Mouse (Mus musculus): ENCODE measurements at regions not wholly inside any gene's neighbourhood (a gene's known extent, or its start where the extent isn't known, plus 50 kb on each side); places are given as distances from the start of the nearest gene placed in this dataset.
"Not testable (repeated sequence)": the region's sequence is repeated elsewhere in the genome, so short reads cannot be mapped to it uniquely, and the experiment has no call there.

DNA sequence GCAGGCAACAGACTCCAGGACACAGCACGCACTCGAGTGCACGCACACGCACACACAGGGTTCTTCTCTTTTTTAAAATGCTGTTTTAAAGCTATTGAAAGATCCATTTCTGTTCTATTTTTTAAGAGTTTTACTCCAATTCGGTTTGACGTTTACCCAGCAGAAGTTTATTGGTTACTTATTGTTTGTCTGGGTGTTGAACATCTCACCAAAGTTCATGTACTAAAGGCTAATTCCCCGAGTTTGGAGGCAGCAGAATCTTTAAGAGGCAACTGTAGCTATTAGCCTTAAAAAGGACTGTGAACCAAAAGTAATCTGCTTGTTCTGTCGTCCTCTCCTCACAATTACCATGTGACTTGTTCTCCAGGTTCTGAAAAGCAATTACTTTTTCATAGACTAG is 263.0 kb upstream of the Nfia start:
- intact Hi-C loops (cut with DNase I) = no loop called here
- DNase-seq (ENCODE audit: low spot score in 2 of 2) = no peak

DNA sequence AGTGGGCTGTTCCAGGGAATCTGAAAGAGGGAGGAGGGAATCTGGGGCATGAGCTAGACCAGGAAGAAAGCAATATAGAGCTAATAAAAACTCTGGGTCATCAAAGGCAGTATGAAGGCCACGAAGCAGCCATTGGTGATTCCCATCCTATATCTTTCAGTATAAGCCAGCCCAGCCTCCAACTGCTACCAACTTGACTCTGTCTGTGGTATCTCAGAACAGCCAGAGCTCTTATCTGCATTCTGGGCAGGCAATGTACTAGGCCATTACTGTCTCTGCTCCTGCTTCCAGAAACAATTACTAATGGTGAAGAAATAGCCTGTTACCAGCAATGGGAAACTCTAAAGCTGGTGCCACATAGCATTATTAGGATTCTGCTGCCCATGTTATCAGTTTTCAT is 266.8 kb upstream of the Nfia start:
- intact Hi-C loops (cut with DNase I) = no loop called here
- DNase-seq (ENCODE audit: low spot score in 2 of 2) = no peak

DNA sequence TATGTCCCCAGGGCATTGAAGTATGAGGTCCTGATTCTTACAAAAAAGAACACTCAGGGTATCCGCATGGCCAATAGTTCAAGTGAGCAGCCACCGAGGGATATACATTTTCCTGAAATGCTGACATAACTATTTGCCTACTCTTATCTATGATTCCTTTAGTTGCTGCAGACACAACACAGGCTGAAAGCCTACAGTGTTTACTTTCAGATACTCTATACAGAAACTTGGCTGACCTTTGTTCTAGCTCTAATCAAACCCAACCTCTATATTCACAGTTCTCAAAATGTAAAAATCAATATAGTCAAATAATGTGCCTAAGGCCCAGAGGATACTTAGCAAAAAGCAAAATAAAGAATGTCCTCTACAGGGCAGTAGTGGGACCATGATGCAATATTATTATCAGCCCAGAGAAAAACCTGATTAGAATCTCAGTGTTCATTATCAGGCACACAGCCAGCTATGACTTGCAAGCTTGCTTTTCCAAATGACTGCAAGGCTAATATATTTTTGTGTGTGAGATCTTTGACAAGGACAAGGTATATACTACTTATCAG is 281.2 kb upstream of the Nfia start:
- intact Hi-C loops (cut with DNase I) = no loop called here

DNA sequence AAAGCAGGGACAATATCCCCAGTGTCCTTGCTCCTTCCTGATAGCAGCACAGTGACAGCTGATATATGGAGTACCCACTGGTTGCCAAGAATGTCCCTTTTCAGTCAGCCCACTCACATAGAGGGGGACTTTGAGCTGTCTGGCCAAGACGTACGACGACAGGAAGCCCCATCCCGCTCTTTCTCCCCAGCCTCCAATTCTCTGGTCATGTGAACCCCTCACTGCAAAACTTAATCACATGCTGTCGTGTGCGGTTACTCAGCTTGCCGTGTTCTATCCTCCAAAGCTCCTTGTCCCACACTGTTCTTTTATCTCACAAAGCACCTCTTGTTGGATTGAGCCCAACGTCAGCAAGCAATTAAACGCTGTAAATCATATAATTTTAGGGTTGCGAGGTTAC is 286.2 kb upstream of the Nfia start:
- intact Hi-C loops (cut with DNase I) = no loop called here
- DNase-seq (ENCODE audit: low spot score in 2 of 2) = no peak

More for the DNA sequence above, 281.2 kb upstream of the Nfia start:
- DNase-seq (ENCODE audit: low spot score in 2 of 2) = no peak

DNA sequence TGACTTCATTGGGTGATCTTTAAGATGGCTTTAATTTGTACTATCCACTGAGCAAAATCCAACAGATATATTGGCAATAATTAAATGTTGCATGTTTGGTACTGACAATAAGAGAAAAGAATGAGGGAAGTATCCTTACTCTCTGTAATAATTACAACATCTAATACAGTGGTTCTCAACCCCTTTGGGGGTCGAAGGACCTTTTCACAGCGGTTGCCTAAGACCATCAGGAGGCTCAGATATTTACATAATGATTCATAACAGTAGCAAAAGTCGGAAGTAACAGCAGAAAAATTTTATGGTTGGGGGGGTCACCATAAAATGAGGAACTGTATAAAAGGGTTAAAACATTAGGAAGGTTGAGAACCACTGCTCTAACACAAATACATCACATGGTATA is 287.3 kb upstream of the Nfia start:
- no peak for DNase-seq (ENCODE audit: low spot score in 2 of 2)
- intact Hi-C loops (cut with DNase I) = no loop called here

DNA sequence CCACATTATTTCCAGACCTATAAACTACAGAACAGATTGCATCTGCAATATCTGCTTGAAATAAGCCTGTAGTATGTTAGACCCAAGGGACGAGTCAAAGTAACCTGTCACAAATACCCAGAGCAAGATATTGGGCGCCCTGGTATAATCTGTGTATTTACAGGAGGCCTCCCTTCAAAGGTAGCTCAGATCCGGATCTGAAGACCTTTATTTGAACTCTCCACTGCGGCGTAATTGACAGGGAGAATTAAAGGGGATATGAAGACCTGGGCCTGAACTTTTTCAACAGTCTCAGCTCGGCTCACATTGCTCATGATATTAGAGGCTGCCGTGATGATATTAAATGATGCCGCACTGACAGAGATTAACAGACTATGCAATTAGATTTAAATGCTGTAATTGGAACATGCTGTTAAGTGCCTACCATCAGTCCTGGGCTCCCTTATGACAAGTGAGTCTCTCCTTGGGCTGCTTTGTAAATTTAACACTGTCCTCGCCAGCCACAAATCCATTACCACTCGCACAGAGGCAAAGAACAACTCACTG is 289.8 kb upstream of the Nfia start:
- no peak for DNase-seq (ENCODE audit: low spot score in 2 of 2)
- intact Hi-C loops (cut with DNase I) = no loop called here

DNA sequence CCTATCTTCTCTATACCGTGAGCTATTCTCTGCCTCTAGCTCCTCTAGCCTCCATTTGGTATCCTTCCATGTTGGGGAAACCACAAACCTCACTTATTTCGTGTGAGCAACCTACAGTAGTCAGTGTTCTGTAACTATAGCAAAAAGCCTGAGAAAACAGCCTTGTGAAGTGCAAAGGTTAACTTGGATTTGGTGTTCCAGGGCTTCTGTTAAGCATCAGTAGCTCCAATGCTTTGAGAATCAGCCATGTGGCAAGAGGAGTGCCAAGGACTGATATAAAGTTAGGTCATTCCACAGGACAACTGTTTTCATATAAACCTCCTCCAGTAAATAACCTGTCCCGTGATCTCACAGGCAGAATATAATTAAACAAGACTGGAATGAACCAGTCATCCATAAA is 290.7 kb upstream of the Nfia start:
- intact Hi-C loops (cut with DNase I) = no loop called here
- DNase-seq (ENCODE audit: low spot score in 2 of 2) = no peak

DNA sequence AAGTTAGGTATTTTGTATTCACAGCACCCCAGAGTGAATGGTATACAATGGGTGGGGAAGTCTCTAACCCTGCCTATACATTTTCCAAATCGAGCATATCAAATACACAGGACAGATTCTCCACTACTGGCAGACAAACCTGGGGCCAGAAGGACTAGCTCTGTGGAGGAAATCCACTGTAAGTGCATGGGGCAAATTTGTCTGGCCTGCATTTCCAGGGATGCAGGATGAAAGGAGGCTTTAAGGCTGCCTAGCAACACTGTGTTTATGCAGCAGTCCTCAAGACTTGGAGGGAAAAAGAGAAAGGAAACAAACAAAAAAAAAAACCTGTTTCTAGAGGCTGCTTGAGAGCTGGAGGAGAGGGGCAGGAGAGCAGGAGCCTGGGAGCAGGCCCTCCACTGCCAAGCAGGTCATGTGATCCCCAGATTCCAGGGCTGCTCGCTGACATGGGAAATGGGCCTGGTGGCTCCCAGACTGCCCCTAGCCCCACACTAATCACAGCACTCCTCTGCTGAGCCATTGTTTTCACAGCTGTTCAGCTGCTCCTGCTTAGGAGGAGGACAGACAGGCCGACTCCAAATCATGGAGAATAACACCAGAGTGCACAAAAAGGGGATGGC is 293.7 kb upstream of the Gm10192 start:
- intact Hi-C loops (cut with DNase I) = no loop called here
- DNase-seq (ENCODE audit: low spot score in 2 of 2) = no peak

DNA sequence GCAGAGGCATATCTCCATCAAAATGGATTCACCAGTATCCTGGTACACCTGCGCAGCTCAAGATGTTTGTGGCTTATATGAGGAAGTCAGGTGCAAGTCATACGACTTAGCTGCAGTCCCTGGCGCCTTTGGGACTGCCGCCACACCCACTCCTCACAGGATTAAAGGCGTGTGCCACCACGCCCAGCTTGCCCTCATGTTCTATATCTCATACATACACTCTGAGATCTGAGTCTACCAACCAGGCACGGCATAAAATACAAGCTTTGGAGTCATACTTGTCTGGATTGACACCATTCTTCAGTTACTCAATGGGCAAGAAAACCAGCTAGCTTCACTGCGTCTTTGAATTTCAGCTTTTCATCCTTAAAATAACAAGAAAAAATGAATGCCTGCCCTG is 290.5 kb upstream of the Gm10192 start:
- intact Hi-C loops (cut with DNase I); DNase-seq (ENCODE audit: low spot score in 2 of 2): not testable (repeated sequence)

DNA sequence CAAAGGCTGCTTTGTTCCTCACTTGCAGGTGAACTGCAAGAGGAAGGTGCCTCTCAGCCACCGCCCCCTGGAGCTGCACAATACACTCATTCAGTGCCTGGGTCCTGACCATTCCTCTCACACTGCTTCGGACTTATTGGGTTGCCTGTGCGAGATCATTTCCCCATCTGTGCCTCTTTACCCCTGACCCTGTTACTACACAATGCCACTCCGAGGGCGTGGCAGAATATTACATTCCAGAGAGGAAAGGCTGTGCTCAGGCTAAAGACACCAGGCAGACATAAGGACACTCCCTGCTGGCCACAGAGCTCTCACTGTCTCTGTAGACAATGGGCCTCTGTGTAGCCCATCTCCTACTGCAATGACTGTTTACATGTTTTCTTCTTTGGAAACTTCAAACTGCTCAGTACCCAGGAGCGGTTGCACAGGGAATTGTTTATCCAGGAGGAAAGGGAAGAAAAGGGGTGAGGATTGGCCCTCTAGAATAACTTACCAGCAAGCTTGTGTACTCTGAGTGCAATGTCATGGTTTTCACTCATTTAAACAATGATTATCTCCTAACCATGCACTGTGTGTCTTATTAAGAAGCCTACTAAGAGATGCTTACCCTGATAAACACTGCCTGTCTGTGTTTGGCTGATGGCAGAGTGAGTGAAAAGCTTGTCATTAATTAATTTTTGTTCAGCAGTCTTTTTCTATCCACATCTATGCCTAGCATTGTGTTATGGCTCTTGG is 283.1 kb upstream of the Gm10192 start:
- intact Hi-C loops (cut with DNase I) = no loop called here
- no peak for DNase-seq (ENCODE audit: low spot score in 2 of 2)

DNA sequence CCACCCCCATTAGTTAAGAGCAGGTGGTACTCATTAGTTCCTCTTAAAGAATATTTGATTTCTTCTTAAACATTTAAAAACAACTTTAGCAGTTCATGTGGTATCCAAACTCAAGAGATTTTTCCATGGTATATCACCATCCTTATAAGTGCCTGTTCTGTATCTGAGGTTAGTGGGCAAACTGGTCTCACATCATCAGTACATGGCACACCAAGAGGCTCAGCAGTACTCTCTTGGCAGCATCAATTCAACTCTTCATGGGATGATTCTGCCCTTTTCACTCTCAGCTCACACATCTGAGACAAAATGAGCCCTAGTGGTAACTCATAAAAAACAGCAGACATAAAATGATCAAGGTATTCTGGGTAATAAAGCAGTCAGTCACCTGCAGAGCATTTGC is 282.6 kb upstream of the Gm10192 start:
- no peak for DNase-seq (ENCODE audit: low spot score in 2 of 2)
- intact Hi-C loops (cut with DNase I) = no loop called here

DNA sequence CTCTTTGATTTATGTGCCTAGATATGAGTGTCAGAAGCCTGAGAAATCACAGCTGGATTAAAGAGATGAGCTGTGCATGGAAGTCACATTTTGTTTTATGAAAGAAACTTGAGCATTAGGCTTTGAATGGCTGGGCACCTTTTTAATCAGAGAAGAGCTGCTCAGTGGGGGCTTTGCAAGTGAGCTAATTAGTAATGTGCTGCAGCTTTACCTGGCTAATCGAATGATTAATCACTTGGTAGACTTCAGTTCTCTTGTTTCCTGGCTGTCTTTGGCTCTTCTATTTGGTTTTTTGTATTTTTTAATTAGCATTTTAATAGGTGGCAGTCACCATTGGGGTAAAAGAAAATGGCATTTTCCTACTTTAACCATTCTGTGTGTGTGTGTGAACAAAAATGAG is 278.2 kb upstream of the Gm10192 start:
- DNase-seq (ENCODE audit: low spot score in 2 of 2) = no peak
- intact Hi-C loops (cut with DNase I) = no loop called here

DNA sequence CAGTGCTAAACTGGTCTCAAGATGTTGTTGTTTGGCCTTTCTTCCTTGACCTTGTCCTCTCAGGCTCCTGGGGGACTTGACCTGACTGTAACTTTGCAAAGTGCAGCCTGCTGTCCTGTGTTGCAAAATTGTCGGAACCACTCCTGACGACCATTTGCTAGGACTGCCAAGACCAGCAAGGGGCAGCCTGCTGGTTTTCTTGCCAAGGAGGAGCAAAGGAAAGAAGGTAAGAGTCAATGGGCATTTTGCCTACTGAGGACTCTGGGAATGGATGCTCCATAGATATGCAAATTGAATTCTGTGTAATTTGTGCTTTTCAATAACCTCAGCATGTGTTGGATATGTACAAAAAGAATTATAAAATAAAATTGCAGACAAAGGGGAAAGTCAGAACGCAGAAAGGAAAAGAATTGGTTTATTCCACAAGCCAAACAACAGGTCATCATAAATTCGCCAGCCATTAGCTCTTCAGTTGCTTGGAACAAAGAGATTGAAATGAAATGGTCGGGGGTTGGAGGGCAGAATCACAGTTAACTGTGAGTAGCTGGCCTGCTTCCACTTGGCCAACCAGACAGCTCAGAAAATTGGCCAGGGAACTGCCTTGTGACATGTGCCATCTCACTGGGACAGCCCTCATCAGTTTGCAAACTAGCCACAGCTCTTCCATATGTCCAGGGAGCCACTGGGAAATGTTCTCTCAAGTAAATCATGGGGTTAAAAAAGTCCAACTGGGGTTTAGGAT is 256.5 kb upstream of the Gm10192 start:
- intact Hi-C loops (cut with DNase I) = no loop called here
- DNase-seq (ENCODE audit: low spot score in 2 of 2) = no peak

DNA sequence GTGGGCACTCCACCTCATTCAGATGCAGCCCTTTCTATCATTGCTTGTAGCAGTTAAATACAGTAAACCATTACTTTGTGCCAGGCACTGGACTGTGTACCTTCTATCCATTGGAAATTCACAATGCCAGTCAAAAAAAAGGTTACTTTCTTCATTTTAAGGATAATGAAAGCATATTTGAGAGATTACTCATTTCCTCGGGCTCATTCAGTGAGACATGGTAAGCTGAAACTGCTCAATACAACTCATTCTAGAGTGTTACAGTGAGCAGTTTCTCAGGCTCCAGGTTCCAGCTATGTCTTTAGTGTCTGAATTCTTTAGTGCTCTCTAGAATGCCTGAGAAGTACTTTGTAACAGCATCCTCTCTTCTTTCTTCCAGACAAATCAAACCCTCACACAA is 249.7 kb upstream of the Gm10192 start:
- intact Hi-C loops (cut with DNase I) = no loop called here
- no peak for DNase-seq (ENCODE audit: low spot score in 2 of 2)

DNA sequence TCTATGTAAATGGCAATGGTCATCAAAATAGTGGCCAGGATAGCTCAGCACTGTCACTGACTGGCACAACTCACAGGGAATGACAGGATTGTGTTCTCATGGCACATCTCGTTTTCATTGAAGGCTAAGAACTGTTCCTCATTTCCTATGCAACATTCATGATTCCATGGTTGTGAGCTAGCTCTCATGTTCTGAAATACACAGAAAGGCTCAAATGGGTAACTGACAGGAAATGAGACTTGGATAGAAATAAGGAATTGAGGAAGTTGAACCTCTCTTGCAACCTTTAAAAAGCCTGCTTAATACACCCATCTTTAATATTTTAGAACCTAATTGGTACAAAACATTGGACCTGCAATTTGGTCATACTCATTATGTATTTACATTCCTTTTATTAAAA is 249.1 kb upstream of the Gm10192 start:
- intact Hi-C loops (cut with DNase I) = no loop called here
- no peak for DNase-seq (ENCODE audit: low spot score in 2 of 2)

DNA sequence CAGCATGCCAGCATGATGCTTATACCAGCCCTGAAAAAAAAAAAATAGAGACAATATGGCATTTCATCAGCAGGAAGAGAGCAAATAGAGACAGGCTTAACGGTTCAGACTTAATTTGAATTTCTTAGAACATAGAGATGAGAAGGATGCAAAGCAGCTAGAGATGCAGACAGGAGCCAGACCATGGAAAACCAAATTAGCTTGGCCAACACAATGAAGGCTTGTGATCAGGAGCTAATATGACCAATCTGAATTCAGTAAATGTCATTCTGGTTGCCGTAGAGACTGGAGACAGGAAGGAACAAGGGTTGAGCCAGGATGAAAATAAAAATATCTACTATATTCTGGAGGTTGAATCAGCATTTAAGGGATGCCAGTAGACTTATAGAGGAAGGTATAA is 248.3 kb upstream of the Gm10192 start:
- intact Hi-C loops (cut with DNase I) = no loop called here
- DNase-seq (ENCODE audit: low spot score in 2 of 2) = no peak

DNA sequence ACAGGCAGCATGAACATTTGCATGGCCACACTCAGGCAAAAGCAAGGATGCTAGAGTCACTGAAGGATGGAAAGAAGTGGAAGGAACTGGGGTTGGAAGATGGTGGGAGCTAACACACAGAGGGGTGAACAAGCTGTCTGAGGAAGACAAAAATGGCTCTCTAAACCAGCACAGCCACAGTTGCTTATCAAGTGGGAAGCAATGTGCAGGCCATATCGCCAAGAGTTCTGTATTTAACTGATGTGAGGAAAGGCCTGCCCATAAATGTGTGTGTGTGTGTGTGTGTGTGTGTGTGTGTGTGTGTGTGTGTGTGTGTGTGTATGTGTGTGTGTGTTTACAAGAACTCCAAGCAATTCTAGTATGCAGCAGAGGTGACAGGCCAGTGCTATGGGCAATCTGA is 236.9 kb upstream of the Gm10192 start:
- DNase-seq (ENCODE audit: low spot score in 2 of 2) = no peak
- intact Hi-C loops (cut with DNase I) = no loop called here

DNA sequence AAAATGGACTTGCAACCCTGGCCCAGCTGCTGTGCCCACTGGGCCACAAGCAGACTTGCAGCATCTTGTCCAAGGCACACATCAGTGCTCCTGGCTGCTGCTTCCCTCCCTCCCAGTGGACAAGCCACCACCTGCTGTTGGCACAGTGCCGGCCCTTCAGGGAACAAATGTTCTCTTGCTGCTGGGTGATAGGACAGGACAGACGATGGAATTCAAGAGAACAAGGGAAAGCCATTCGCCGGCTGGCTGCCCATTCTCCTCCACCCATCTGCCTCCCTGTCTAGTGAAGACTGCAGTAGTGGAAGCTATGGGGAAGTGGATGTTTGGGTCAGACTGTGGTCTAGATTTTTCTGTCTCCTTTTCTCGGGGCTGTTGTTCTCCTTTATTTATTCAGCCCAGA is 235.7 kb upstream of the Gm10192 start:
- peak in 1 of 2 experiments; percentile 7 for DNase-seq (ENCODE audit: low spot score in 2 of 2)

DNA sequence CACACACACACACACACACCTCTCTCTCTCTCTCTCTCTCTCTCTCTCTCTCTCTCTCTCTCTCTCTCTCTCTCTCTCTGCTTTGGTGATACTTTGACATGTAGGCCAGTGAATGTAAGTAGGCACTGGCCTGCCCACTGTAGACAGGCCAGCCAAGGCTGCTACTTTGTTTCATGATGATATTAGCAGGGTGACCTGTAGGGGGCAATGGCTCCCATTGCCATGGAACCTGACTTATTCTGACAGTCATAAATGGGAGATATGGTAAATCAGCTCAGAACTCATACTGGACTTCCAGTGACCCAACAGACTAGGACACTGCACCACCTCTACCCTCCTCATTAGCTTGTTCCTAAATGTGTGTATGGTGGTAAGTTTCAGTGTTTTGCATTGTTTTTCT is 235.0 kb upstream of the Gm10192 start:
- intact Hi-C loops (cut with DNase I) = no loop called here

More for the DNA sequence above, 235.7 kb upstream of the Gm10192 start:
- intact Hi-C loops (cut with DNase I) = no loop called here

DNA sequence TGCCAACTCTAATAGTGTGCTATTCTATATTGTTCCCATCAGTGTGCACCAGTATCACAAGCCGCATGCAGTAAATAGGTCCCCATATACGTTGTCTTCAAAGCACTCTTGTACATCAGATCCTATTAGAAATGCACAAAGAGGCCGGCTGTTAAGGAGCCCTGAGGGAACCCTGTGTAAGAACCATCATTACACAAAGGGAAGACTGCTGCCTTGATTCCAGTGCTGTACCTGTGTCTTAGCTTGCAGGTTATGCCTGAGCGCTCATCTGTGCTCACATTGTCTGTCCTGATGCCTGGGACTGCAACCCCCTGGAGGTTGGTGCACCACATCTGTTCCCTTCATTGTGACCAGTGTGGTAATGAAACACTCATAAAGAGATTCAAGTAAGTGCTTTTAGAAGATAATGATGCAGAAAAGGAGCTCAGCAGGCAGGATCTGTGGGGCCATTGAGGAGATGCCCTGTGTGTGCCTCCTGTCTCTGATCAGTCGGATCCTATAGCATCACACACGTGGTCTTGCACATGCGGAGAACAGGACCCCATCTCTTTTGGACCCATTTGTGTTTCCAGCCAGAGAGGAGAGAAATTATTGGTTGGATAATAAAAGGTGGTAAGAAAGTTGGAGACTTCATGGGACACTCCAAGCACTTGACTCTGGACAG is 225.8 kb upstream of the Gm10192 start:
- intact Hi-C loops (cut with DNase I) = no loop called here
- no peak for DNase-seq (ENCODE audit: low spot score in 2 of 2)

More for the DNA sequence above, 235.0 kb upstream of the Gm10192 start:
- DNase-seq (ENCODE audit: low spot score in 2 of 2) = no peak
